Mouse (Mus musculus): ENCODE results near the gene Trappc1.

DNA sequence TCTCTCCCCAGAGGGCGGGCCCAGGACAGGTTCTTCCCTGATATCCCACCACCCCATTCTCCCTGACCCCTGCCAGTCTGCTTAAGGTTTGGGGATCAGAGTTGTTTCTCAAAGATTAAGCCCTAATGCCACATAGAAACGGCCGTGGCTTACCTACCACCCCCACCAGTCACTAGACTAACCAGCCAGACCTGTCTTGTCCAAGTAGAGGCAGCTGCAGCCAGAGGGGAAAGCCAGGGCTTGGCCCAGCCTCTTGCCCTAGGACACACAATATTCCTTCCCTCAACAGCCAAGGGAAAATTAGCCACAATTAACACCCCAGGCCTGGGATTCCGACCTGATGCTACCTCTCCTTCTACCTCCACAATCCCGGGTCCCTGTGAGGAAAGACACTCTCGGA lies 41.9 kb downstream of the Trappc1 start:
- no peak for TF ChIP-seq POLR2A (IDR thresholded peaks at IDR 0.05; ENCODE audit: low read depth, low read length)
- no peak for TF ChIP-seq CTCF (conservative IDR thresholded peaks at IDR 0.05 in 1 of 2, IDR thresholded peaks at IDR 0.05 in 1 of 2; ENCODE audit: low read depth in 2 of 2, low read length in 2 of 2)
- no peak for TF ChIP-seq JUND (conservative IDR thresholded peaks at IDR 0.05; ENCODE audit: low read depth, low read length)
- no peak for TF ChIP-seq CHD2 (IDR thresholded peaks at IDR 0.05; ENCODE audit: low read length)
- TF ChIP-seq USF1 (IDR thresholded peaks at IDR 0.05; ENCODE audit: low read depth, low read length) = no peak

Data from CH12.LX (cell line).